Mouse (Mus musculus) limb, embryonic 14.5 days (tissue): ENCODE results near the gene Slc5a5. TPM values are rescaled to one million over a fixed set of nuclear protein-coding genes. Genes with fewer than 3 reads are reported as not detected.

ENCODE experiments used
- ATAC-seq: fragments of 200-750 bp; cut with Nextera tagmentation; 2 replicates; pipeline ENCODE4 v1.8.0; 2017; ENCODE audit warnings: low read depth, moderate number of reproducible peaks, moderate TSS enrichment; ENCODE audit not compliant: low FRiP score
- DNase-seq: peaks from one replicate; pipeline ENCODE4 v3.0.0-alpha.2; 2015; ENCODE audit warnings: low spot score
- H3K27ac ChIP-seq: fragments of 300-500 bp; sonication (generic); replicated peaks from 2 replicates; pipeline ENCODE4 v1.5.1; 2014; ENCODE audit warnings: low read depth, mild to moderate bottlenecking, low read length, moderate library complexity, mixed read lengths
- H3K27me3 ChIP-seq: fragments of 300-500 bp; sonication (generic); 2 replicates; pipeline ENCODE4 v1.6.1; 2014; ENCODE audit warnings: low read length, mixed read lengths; ENCODE audit not compliant: control insufficient read depth, insufficient read depth
- H3K36me3 ChIP-seq: fragments of 300-500 bp; sonication (generic); 2 replicates; pipeline ENCODE4 v1.6.1; 2014; ENCODE audit warnings: mild to moderate bottlenecking, low read length, moderate library complexity, mixed read lengths; ENCODE audit not compliant: control insufficient read depth, insufficient read depth
- H3K4me1 ChIP-seq: fragments of 300-500 bp; sonication (generic); 2 replicates; pipeline ENCODE4 v1.6.1; 2014; ENCODE audit warnings: antibody characterized with exemption, low read length, mixed read lengths; ENCODE audit not compliant: control insufficient read depth, insufficient read depth
- H3K4me2 ChIP-seq: fragments of 300-500 bp; sonication (generic); replicated peaks from 2 replicates; pipeline ENCODE4 v1.6.1; 2014; ENCODE audit warnings: low read depth, mild to moderate bottlenecking, low read length, moderate library complexity; ENCODE audit not compliant: severe bottlenecking
- H3K4me3 ChIP-seq: fragments of 300-500 bp; sonication (generic); replicated peaks from 2 replicates; pipeline ENCODE4 v1.5.1; 2014; ENCODE audit warnings: low read length
- H3K9ac ChIP-seq: fragments of 300-500 bp; sonication (generic); 2 replicates; pipeline ENCODE4 v1.6.1; 2014; ENCODE audit warnings: mild to moderate bottlenecking, low read depth, low read length, moderate library complexity; ENCODE audit not compliant: severe bottlenecking
- H3K9me3 ChIP-seq: fragments of 300-500 bp; sonication (generic); 2 replicates; pipeline ENCODE4 v1.6.1; 2016; ENCODE audit warnings: low read length; ENCODE audit not compliant: control insufficient read depth
- POLR2A ChIP-seq: fragments of 200-500 bp; IDR thresholded peaks from 2 replicates; pipeline ENCODE4 v1.8.0; 2012; ENCODE audit warnings: inconsistent platforms, mild to moderate bottlenecking, moderate library complexity, borderline replicate concordance; ENCODE audit not compliant: insufficient read depth, insufficient read length; ENCODE audit errors: extremely low read depth
- WGBS: fragments of 180-500 bp; shearing (Covaris S2); extraction: QIAGEN DNeasy Blood & Tissue Kit; methylation state at CpG from one replicate; pipeline ENCODE4 v1.1.7; 2014; 5-methylcytosine and 5-hydroxymethylcytosine counted together
- polyA plus RNA-seq, 2 experiments: library from polyadenylated mRNA; depleted of rRNA in 1 of 2; stranded (reverse) in 1 of 2; unstranded in 1 of 2; fragments of >200 nt; fragmentation: Nextera tagmentation in 1 of 2; extraction: Ambion mirVana in 1 of 2; gene quantifications; 2 replicates each; pipeline versions ENCODE4 v1.2.1 to v1.2.3; 2012 to 2014

The Slc5a5 gene
- polyA plus RNA-seq, 2 experiments, result 0.83 to 1.4 TPM

GRCm38 (mm10) chr8:70928778-70929322 is 36.3 kb upstream of the Slc5a5 start:
- no peak overlapping the region for H3K4me2 ChIP-seq
- H3K27ac ChIP-seq, result no peak overlapping the region
- no peaks in the 10 kb centered on the region for H3K27me3 ChIP-seq
- TF ChIP-seq POLR2A, result no peak
- no peak for ATAC-seq
- H3K4me1 ChIP-seq, result no peaks in the 10 kb centered on the region
- H3K4me3 ChIP-seq, result no peak overlapping the region
- no peaks in the 10 kb centered on the region for H3K36me3 ChIP-seq
- DNase-seq, result no peak
- H3K9me3 ChIP-seq, result no peaks in the 10 kb centered on the region
- H3K9ac ChIP-seq, result no peak overlapping the region
- WGBS, result 76% methylated on average over 5 of the region's 5 CpGs

- DNase-seq (peak; percentile 63), ATAC-seq (peak; percentile 75)
- 84% methylated on average over 3 of the region's 3 CpGs for WGBS
- Histone ChIP-seq H3K4me1 (no peaks in the 10 kb centered on the region), H3K9me3 (no peaks in the 10 kb centered on the region), H3K4me2 (no peak overlapping the region), H3K27me3 (no peaks in the 10 kb centered on the region), H3K9ac (no peak overlapping the region), H3K4me3 (no peak overlapping the region), H3K36me3 (no peaks in the 10 kb centered on the region), H3K27ac (no peak overlapping the region)
- TF ChIP-seq POLR2A, result no peak
Observed at GRCm38 (mm10) chr8:70928096-70928495, 35.5 kb upstream of the Slc5a5 start.

- no peak for TF ChIP-seq POLR2A
- Histone ChIP-seq H3K4me1 (no peaks in the 10 kb centered on the region), H3K9ac (no peak overlapping the region), H3K36me3 (0 out of 2 replicates have a peak, but pooled peaks cover 5% of the 10 kb centered on the region), H3K4me3 (no peak overlapping the region), H3K27ac (no peak overlapping the region), H3K4me2 (no peak overlapping the region), H3K9me3 (no peaks in the 10 kb centered on the region), H3K27me3 (no peaks in the 10 kb centered on the region)
- DNase-seq (no peak), ATAC-seq (no peak)
- 93% methylated on average over 5 of the region's 5 CpGs for WGBS
Observed at GRCm38 (mm10) chr8:70926396-70926795, 33.8 kb upstream of the Slc5a5 start.

- H3K36me3 ChIP-seq, result peaks cover 10% of the 10 kb centered on the region; the same call in 1 of the 2 replicates
- 96% methylated on average over 4 of the region's 4 CpGs for WGBS
- no peaks in the 10 kb centered on the region for H3K27me3 ChIP-seq
- H3K4me1 ChIP-seq, result no peaks in the 10 kb centered on the region
- no peak overlapping the region for H3K9ac ChIP-seq
- no peak overlapping the region for H3K27ac ChIP-seq
- DNase-seq (no peak), ATAC-seq (no peak)
- no peak overlapping the region for H3K4me3 ChIP-seq
- H3K4me2 ChIP-seq, result no peak overlapping the region
- TF ChIP-seq POLR2A, result no peak
- no peaks in the 10 kb centered on the region for H3K9me3 ChIP-seq
Observed at GRCm38 (mm10) chr8:70925754-70926153, 33.2 kb upstream of the Slc5a5 start.

GRCm38 (mm10) chr8:70924151-70924550 is 31.6 kb upstream of the Slc5a5 start:
- Histone ChIP-seq H3K27me3 (no peaks in the 10 kb centered on the region), H3K9ac (no peak overlapping the region), H3K4me2 (no peak overlapping the region), H3K36me3 (peaks cover 13% of the 10 kb centered on the region; the same call in 1 of the 2 replicates), H3K27ac (no peak overlapping the region), H3K4me3 (no peak overlapping the region), H3K9me3 (no peaks in the 10 kb centered on the region), H3K4me1 (no peaks in the 10 kb centered on the region)
- 81% methylated on average over 4 of the region's 4 CpGs for WGBS
- DNase-seq, result no peak
- no peak for ATAC-seq
- no peak for TF ChIP-seq POLR2A
